Mouse (Mus musculus) embryo, embryonic 10.5 days (tissue): ENCODE measurements around the gene Bcl11a.
A peak's percentile ranks its signal among the peaks of the same experiment; 100 is the strongest.

ENCODE experiments used
- DNase-seq: peaks from one replicate; pipeline ENCODE4 v3.0.0-alpha.2; 2015; ENCODE audit warnings: low spot score

Gene Bcl11a

DNA sequence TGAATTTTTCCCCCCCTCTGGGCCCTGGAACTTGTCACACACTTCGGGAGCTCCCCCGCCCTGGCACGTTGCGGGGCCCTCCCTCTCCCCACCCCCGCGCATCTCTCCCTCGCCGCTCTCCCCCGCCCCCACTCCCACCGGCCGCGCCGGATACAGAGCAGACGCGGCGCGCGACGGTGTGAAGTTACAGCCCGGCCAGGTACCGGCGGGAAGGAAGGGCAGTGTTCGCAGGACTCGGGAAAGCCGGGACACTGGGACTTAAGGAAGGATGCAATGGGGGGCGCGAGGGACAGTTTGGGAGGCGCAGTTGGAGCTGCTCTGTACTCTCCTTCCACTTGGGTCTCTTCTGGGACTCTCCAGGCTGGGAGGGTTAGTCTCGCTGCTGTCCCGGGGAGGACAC lies 2.7 kb downstream of the Bcl11a start:
- DNase-seq, result peak; percentile 69

DNA sequence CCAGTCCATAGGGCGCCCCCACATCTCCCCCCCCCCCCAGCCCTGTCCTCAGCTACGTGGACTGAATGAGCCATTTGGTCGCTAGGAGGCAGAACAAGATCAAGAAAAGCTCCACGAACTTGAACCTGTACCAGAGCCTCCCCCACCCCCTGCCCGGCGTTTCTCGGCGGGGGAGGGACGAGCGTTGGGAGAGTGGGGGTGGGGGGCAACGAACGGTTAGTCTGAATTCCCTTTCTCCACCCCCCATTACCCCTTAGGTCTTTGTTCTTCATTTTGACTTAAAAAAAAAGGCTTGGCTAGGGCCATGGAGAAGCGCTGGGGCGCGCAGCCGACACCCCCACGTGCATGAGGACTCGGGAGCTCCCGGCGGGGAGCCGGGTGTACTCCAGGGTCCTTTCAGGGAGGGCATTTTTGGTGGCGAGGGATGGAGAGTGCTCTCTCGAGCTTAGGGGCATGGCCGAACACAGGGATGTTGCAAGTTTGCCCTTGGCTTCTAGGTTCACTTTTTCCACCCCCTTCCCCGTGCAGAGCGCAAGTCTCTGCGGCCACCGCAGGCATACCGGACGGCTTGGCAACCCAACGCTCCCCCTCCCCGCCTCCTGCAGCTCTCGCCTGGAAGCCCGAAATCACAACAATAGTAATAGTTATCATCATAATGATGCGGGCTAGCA lies 3.3 kb downstream of the Bcl11a start:
- DNase-seq, result peak; percentile 85

DNA sequence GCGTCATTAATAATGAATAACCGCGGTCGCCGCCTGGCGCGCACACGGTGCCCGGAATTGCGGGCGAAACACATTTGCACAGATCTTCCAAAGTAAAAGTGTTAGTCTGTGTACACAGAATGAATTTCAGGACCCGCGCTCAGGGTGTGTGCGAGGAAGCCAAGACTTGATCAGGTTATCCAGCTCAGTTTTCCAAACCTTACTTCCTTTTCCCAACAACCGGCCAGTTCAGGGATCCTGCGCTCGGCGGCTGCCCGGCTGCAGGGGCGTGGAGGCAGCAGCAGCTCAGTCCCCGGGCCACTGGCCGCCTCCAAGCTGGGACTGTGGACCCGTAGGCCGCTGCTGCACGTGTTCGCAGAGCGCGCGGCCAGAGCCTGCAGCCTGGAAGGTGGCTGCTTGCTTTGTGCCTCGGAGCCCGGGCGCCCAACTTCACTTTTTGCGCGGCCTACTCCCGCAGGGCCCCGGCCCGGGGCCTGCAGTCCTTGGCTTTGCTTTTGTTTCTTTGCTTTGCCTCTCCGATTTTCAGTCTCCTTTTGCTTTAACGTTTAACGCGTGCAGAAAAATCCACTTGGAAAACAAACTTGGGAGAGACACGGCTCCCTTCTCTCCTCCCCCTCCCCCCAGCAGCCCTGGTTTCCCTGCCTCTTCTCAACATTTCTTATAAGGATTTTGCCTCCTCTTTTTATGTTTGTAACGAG lies 4.0 kb downstream of the Bcl11a start:
- peak; percentile 78 for DNase-seq

DNA sequence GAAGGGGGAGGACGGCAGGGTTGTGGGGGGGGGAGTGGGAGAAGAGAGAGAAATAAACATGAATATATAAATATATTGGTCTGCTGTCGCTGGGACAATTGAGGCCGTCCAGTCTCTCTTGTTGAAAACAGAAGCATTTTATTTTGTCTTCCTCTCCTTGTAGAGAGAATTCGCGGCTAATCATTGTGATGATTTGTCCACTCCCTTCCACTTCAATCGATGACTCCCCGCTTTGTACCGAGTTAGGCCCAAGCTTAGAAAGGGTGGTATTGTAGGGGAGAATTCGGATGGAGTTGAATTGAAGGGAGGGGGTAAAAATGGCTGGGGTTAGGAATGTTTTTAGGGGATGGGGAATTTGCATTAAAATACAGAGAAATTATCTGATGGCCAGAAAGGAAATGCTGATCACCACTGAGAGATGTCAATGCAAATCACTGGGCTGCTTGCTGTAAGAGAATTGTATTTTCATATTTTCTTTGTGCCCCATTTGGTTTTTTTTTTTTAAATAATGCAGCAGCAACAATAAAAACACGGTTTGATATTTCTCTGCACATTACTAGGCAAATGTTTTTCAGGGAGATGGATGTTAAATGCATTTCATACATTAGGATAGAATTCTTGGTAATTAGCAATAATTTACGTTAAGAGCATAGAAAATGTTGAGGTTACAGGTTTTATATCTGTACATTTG lies 4.7 kb downstream of the Bcl11a start:
- DNase-seq, result no peak

DNA sequence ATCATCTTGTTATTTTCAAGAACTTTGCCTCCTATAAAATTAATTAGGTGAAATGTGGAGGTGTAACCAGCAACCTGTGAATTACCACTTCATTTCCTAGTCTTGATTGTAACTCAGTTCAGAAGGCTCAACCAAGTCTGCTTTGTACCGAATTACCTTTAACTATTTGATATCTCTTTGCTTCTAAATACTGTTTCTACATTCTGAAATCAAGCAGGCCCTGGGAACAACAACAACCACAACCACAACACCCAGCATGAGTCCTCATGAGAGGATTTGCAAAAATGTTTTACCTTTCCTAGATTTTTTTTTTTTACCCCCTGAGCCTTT lies 5.2 kb downstream of the Bcl11a start:
- no peak for DNase-seq

DNA sequence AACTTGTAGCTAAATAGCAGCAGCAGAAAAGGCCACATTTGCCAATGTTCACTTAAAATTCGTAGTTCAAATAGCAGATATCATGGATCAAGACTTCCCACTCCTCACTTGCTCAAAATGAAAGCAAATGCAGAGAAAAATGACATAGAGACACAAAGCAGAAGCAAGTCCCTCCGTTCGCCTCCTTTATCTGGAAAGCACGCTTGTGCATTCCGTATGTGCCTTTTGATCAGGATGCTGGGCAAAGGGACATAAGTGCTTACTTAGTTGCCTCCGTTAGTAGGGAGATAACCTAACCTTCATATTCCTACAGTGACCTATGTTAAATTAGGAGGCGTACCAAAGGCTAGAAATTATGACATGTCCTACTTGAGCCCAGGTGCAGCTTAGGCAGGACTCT lies 5.6 kb downstream of the Bcl11a start:
- no peak for DNase-seq

DNA sequence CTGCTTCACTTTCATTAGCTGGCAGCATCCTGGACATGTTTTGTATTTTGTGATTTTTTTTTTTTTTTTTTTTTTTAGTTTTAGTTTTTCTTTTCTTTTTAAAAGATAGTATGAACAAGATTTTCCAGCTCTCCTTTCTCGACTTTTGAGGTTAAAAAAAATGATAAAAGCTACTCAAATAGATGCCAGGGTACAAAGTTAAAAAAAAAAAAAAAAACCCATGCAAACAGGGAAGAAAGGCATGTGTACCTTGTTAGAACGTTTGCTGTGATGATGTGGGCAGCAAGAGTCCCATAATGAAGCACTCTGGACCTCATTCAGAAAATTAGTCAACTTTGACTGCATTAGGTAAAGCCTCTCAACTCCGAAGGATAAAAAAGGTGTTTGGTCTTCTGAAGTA lies 6.2 kb downstream of the Bcl11a start:
- no peak for DNase-seq

DNA sequence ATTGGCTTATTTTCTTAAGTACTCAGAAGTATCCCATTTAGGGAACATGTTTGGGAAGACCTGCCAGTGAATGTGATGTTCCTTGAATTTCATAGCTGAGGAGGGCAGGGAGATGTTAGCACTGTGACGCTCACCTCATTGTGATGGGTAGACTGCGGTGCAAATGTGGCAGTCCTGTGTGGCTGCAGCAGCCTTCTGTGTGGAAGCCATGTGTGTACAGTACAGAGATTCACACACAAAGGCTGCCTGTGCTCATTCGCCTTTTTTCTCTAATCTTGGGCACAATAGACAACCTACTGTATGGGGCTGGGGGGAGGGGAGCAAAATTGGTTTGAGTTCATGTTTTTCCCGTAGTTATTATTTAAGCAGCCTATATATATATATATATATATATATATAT lies 6.7 kb downstream of the Bcl11a start:
- DNase-seq, result no peak

DNA sequence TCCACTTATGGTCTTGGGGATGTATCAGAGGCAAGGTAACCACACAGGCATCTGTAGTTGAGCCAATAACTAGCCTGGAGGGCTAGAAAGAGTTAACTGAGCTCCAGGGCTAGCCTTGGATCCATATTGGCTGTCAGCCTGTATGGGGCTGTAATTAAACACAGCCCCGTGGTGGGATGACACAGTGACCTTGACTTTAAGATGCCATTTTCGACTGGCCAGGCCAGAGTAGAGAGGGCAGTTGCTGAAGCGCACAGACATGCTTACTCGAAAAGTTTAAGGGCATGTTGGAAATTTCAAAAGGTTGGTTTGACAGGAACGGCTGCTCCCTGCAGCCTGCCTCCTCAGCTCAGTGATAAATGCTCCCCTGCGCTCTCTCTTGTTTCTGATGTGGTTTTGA lies 8.1 kb downstream of the Bcl11a start:
- no peak for DNase-seq

DNA sequence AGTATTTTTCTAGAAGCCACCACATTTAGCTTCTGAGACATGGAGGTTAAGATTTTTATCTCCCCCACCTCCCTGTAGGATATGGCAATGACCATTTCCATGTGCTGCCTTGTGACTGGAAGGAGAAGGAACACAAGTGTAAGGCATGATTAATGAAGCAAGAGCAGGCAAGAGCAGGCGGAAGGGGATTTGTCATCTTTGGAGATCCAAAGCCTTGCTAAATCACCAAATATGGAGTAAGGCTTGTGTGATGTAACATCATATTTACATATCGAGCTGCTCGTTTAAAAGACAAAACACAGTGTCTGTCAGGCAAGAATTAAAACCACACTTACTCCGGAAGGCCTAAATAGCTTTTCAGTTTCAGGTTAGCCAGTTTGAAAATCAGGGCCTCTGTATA lies 9.2 kb downstream of the Bcl11a start:
- no peak for DNase-seq

DNA sequence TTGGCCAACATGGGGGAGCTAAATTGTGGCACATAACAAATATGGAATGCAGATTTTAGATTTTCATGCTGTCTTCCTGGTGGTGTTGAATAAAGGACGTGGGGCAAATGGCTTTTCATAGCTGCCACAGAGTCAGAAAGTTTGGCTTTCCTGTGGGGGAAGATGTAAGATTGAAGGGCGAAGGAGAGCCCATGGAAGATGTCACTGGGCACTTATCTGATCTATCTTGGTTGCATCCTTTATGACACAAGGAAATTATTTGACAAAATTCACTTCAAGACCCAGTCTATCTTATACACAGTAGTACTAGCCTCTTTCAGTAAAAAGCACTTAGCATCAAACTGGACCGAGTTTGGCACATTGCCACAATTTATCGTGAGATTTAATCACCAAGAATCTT lies 12.6 kb downstream of the Bcl11a start:
- no peak for DNase-seq

DNA sequence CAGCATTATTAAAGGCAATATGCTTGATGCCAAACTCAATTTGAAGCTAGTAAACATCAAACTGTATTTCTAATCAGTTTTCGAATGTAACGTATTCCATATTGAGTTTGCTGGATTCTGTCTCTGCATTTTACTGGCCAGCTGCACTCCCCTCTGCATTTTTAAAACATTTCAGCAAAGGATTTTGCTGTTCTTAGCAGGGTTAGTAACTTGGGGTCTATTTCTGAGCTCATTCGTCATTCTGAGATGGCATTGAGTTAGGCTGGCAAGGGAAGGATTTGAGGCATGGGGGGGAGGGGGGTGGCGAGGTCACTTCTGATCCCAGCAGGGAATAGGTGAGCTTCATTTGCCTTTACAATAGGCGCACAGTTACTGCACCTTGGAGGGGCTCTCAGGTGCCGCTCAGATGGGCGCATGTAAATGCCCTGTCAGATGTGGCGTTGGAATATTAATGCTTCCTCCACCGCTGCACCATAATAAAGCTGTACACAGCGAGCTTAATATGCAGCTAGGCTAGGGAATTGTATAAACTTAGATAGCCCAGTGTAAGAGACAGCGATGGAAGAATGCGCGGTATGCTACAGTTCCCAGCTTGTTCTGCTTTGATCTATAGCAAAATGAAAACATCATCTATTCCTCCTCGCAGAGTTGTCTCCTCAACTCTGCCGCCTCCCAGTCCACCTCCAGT lies 13.7 kb downstream of the Bcl11a start:
- DNase-seq, result no peak

DNA sequence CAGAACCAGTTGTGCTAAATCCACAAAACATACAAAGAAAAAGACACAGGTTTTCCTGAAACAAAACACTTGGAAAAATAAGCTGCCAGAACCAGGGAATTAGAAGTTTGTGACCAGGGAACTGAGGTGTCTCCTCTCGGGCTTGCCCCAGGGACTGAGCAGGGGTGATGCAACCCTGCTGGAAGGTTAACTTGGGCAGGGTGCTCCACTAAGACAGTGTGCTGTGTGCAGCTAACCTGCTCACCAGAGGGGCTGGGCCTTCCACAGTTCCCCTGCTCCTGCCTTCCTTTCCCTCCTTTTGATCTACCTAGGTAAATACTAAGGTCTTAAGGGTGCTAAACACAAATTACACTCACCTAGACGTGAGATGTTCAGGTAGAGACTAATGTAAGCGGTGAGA lies 14.8 kb downstream of the Bcl11a start:
- DNase-seq, result no peak

DNA sequence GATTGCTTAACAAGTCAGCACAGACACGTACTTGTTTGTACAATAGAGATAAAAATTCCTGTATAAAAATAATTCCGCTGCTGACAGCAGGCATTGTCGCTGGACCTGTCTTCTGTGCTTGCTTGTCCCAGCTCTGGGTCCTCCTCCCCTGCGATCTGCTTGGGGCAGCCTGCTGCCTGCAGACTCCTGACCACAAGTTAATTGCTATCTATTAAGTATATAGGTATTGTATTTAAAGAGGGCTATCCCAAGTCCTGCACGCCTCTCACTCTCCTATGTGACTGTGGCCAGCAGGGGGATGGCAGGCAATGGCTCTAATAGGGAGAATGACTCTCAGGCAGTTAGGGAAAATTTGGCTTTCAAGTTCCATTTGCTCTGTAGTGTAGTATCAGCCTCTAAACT lies 16.2 kb downstream of the Bcl11a start:
- DNase-seq, result no peak

DNA sequence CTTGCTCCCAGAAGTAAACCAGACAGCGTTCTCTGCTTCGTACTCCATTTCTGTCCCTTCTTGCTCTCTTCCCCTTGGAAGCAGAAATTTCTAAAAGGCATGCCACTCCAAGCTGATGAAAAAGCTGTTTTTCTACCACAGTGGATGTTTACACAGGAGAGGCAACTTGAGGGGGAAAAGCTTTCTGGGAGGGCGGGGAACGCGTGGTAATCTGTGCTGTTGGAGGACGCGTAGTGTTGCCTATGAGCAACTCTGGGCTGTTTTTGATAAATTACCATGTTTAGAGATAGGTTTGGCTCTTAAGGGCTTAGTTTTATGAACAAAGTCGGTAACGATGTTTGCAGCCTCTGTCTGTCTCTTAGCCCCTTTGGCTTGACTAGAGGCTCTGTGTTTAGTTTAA lies 17.4 kb downstream of the Bcl11a start:
- DNase-seq, result no peak

DNA sequence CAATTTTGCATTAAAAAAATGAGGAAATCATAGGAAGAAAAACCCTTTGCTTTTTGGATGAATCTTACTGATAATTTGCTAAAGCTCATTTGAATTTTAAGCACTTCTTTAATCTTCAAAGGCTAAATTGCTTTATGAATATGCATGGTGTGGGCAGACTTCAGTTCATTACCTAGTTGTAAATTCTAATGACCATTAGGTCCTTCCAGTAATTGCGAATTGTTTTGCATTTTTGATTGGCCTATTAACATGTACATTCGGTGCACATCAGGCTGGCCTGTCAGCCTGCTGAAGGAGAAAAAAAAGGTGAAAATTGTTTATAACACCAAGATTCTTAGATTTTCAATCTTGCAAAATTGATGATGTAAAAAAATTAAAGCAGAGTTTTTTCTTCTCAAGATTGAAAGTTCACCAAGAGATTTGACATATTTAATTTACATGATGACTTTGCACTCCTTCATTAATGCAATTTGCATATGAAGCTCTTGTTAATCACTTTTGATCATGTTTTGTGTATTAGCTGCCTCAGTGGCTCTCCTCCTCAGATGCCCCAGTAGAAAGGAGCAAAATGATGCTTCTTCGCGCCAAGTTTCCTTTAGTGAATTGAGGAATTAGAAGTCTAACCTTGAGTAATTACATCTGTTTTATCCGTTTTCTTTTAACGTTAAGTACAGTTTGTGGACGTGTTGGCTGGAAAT lies 17.9 kb downstream of the Bcl11a start:
- no peak for DNase-seq

DNA sequence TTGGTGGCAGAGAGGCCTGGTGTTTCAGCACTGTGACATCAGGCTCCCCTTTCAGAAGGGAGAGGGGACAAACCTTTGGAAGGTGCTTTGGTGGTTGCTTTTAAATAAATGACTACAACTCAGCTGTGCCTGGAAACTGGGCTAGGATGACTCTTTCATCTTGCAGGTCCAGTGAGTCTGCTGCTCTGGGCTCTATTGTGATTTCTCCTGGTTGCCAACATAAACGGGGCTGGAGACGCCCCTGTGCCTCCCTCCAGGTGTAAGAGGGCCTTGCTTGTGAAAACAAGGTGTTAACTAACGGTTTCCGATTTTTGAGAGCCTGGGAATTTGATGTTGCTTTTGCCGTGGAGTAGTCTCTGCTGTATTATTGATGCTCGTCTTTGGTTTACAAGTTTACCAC lies 18.6 kb downstream of the Bcl11a start:
- DNase-seq, result no peak

DNA sequence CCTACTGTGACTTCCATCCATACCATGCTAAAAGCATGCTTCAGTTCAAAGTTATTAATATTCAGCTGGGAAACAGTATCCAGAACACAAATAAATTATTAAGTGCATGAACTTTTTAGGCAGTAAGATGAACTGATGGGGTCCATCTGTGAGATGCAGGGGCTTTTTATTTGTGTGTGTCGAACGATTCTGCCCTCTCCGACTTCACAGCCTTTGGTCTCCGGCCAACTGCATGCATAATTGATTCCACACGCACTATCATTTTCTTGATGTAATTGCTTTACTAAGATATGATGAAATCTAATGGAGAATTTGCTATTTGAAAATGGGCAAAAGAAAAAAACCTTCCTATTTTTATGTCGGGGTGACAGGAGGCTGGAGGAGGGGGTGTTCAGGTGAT lies 19.2 kb downstream of the Bcl11a start:
- no peak for DNase-seq

DNA sequence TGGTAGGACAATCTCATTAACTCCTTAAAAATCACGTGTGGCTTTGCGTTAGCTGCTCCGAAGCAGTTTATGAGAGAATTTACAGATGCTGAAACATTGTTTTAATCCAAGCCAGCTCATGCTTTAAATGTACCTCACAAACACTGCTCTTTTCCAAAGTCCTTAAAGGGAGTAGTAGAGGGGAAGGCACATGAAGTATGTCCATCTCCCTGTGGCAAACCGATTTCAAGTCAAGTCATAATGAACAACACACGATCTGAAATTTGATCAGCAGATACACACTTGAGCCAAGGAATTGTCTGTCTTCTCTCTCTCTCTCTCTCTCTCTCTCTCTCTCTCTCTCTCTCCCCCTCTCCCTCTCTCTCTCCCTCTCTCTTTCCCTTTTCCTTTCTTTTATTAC lies 20.2 kb downstream of the Bcl11a start:
- no peak for DNase-seq

DNA sequence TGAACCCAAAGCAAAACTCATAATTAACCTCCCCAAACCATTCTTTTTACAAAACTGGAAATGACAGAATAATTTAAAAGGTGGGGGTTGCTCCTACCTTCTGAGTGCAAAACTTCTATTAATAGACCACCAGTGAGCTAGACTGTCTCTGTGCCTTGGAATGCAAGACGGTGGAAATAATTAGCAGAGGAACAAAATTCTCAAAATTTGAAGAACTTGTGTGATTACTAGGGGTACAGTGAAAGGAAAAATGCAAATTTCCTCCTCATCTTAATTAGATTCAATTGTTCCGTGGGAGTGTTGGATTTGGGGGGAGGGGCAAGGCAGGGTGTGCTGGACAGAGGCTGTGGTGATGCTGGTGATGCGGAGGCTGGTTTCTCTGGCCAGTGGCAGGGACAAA lies 20.8 kb downstream of the Bcl11a start:
- no peak for DNase-seq

DNA sequence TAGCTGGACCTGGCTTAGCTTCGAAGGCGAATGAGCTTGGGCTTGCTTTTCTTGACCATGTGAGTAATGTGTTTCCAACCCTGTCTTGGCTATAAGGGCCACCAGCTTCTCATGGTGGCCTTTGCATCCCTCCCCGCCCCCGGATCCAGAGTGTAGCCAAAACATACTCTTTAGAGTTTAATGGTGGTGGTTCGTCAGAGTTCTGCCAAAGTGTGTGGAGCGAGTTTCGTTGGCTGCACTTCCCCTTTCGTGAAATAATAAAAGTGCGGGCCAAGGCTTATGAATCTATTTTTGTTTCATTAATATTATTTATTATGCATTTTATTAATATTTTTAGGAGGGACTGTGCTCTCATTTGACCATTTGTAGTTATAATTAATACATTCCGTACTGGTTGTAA lies 21.4 kb downstream of the Bcl11a start:
- DNase-seq, result no peak

DNA sequence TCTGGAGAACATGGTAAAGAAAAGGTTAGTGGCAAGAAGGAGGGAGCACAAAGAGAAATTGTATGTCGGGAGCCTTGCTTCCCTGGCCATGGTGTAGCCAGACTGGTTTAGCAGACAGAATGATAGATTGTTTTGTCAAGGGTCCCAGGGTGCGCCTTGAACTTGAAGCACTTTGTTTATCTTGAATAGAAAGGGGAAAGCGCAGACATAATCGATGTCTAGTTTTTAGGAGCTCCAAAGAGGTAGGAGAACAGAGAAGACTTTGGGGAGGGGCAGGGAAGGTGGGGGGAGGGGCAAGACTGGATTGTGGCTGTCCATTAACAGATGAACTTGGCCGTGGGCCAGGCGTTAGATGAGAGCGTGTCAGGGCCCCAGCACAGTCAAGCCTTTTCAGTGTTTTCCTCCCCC lies 22.0 kb downstream of the Bcl11a start:
- peak; percentile 66 for DNase-seq
